Mouse (Mus musculus): ENCODE results near the gene Pdcd5.

GRCm38 (mm10) chr7:35636874-35637273 is 10.4 kb downstream of the Pdcd5 start:
- no peak for TF ChIP-seq CTCF (IDR thresholded peaks at IDR 0.05; ENCODE audit: low read depth)
- TF ChIP-seq EP300 (IDR thresholded peaks at IDR 0.05; ENCODE audit: low read depth), result no peak

All from heart, postnatal 0 days (tissue).